Mouse (Mus musculus) lung, embryonic 16.5 days (tissue): ENCODE results near the gene En2. TPM values are rescaled to one million over a fixed set of nuclear protein-coding genes. Genes with fewer than 3 reads are reported as not detected.

ENCODE experiments used
- ATAC-seq: fragments of 200-750 bp; cut with Nextera tagmentation; 2 replicates; pipeline ENCODE4 v1.8.0; 2017; ENCODE audit warnings: low read depth, mild to moderate bottlenecking, moderate library complexity
- H3K27ac ChIP-seq: fragments of 300-500 bp; sonication (generic); 2 replicates; pipeline ENCODE4 v1.5.1; 2014; ENCODE audit warnings: mild to moderate bottlenecking, control low read depth, low read length
- H3K27me3 ChIP-seq: fragments of 300-500 bp; sonication (generic); 2 replicates; pipeline ENCODE4 v1.6.1; 2014; ENCODE audit warnings: low read depth, low read length, mixed read lengths; ENCODE audit not compliant: control insufficient read depth, insufficient read depth
- H3K36me3 ChIP-seq: fragments of 300-500 bp; sonication (generic); 2 replicates; pipeline ENCODE4 v1.6.1; 2014; ENCODE audit warnings: low read length; ENCODE audit not compliant: control insufficient read depth, insufficient read depth
- H3K4me1 ChIP-seq: fragments of 300-500 bp; sonication (generic); replicated peaks from 2 replicates; pipeline ENCODE4 v1.6.1; 2014; ENCODE audit warnings: low read length, mixed read lengths; ENCODE audit not compliant: control insufficient read depth, insufficient read depth
- H3K4me2 ChIP-seq: fragments of 300-500 bp; sonication (generic); 2 replicates; pipeline ENCODE4 v1.6.1; 2014; ENCODE audit warnings: low read depth, low read length, control low read depth
- H3K4me3 ChIP-seq: fragments of 300-500 bp; sonication (generic); 2 replicates; pipeline ENCODE4 v1.5.1; 2014; ENCODE audit warnings: mild to moderate bottlenecking, low read length, control low read depth
- H3K9ac ChIP-seq: fragments of 300-500 bp; sonication (generic); 2 replicates; pipeline ENCODE4 v1.6.1; 2014; ENCODE audit warnings: low read length, control low read depth
- H3K9me3 ChIP-seq: fragments of 300-500 bp; sonication (generic); 2 replicates; pipeline ENCODE4 v1.6.1; 2016; ENCODE audit warnings: low read length; ENCODE audit not compliant: control insufficient read depth
- WGBS: fragments of 180-500 bp; shearing (Covaris S2); extraction: QIAGEN DNeasy Blood & Tissue Kit; methylation state at CpG from one replicate; pipeline ENCODE4 v1.1.7; 2014; 5-methylcytosine and 5-hydroxymethylcytosine counted together
- polyA plus RNA-seq: library from polyadenylated mRNA; unstranded; fragments of >200 nt; fragmentation: Nextera tagmentation; extraction: Ambion mirVana; gene quantifications from 2 replicates; pipeline ENCODE4 v1.2.1, GENCODE M21; 2015

The En2 gene
- polyA plus RNA-seq, 1 experiment from 2014 or later, result not detected

DNA sequence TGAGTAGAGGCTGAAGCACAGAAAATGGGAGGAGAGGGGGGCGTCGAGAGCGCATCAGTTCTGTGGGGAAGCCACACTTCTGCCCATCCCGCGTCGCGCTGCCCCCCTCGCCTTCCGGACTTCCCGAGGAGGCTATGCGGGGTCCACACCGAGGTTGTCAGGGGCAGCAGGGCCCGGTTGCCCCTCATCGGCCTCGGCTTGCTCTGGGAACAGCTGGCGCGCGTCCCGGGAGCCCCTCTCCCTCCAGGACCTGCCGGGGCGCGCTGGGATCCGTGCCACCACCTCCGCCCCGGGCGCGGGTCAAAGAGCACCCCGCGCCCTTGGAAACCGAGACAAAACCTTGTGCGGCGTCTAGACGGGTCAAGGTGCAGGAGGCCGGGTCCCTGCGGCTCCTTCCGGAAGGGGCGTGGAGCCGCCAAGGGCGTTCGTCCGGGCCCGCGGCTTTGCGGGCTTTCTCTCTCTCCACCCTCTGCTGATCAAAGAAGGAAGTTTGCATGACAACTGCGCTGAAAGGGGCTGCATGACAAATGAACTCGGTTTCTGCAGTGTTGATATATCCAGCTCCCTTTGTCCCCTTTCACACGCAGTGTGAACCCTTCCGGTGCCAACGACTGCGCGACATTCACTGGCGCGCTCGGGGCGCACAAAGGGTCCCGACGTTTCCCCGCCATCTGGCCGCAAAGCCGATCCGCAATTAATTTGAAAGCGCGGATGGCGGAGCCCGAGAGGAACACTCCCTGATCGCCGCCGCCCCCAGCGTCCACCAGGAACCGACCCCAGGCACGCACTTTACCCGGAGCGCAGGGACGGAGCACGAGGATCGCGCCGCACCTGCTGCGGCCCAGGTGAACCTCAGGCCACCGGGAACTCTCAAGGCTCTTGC, 44.3 kb downstream of the En2 start:
- Histone ChIP-seq H3K9ac (no peak overlapping the region), H3K4me3 (peak overlapping the region; percentile 33), H3K4me1 (peaks cover 8% of the 10 kb centered on the region), H3K27ac (no peak overlapping the region), H3K27me3 (peaks cover 76% of the 10 kb centered on the region), H3K9me3 (no peaks in the 10 kb centered on the region), H3K36me3 (no peaks in the 10 kb centered on the region), H3K4me2 (peak overlapping the region; percentile 50)
- no peak for ATAC-seq
- under 1% methylated on average over 80 of the region's 80 CpGs for WGBS

DNA sequence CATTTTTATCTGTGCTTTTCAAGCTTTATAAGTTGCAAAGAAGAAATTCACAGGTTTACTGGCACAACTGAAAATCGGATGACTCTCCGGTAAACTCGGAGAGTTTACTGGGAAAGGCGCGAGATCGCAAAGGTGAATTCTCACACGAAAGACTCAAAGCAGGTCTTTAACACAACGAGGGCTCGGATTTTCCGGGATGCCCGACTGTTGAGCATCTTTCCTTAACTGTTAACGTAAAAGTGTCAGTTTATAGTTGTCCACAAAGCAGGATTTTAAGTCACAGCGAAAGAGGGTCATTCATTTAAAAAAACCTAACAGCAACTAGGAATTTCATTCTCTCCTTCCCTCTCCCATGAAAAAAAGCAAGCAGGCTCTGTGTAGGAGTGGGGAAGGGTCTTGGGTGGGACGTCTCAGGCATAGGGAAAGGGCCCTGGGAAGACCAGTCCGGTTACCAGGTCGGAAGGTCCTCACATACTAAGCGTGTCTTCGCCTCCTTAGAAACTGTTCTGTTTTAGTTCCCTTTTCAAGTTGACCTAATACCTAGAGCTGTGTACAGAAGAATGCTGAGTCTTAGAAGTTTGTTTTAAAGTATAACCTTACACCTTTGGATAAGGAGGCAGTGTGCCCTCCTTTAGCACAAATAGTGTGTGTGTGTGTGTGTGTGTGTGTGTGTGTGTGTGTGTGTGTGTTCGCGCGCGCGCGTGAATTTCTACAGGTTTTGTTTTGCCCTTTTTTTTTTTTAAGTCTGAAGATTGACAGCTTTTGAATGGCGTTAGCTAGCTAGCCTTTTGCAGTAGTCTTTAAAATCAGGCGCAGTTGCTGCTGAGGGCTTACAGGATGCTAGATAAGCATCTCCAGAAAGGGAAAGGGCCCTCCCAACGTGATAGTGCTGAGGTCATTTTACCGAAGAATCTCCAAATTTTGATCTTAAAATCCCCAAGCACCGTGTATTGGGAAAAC, 45.4 kb downstream of the En2 start:
- H3K4me2 ChIP-seq, result no peak overlapping the region

DNA sequence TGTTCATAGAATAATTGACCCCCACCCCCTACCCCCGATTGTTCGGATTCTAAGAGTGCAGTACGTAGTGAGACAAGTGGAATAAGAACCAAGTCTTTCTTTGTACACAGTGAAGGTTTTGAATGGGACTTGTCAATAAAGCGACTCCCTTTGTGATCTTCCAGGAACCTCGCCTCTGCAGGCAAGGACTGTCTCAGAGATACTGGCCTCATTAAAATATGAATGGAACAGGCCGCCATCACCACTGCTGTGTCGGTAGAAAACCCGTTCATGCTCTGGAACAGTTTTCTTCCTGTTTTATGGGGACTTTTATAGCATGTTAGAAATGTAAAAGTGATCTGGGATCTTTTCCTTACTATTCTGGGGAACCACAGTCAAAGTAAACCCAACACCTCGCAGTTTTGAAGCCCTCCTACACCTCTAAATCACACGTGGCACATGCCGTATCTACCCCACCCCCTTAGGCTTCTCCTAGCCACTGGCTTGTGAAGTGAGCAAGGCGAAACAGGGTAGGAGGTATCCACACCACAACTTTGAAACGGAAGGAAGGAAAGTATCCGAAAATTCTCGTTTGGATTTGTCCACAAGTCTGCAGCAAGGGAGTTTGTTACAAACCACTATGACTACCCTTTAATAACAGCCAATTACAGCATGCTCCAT, 46.3 kb downstream of the En2 start:
- Histone ChIP-seq H3K4me2 (no peak overlapping the region), H3K27me3 (peaks cover 68% of the 10 kb centered on the region), H3K9me3 (no peaks in the 10 kb centered on the region), H3K36me3 (no peaks in the 10 kb centered on the region), H3K9ac (no peak overlapping the region), H3K27ac (no peak overlapping the region), H3K4me3 (no peak overlapping the region), H3K4me1 (peaks cover 8% of the 10 kb centered on the region)
- WGBS, result 3% methylated on average over 15 of the region's 15 CpGs
- no peak for ATAC-seq

More for the DNA sequence above, 45.4 kb downstream of the En2 start:
- no peak overlapping the region for H3K9ac ChIP-seq
- no peak overlapping the region for H3K4me3 ChIP-seq
- H3K4me1 ChIP-seq, result peaks cover 8% of the 10 kb centered on the region
- H3K36me3 ChIP-seq, result no peaks in the 10 kb centered on the region
- ATAC-seq, result no peak
- H3K27ac ChIP-seq, result no peak overlapping the region
- no peaks in the 10 kb centered on the region for H3K9me3 ChIP-seq
- peaks cover 71% of the 10 kb centered on the region for H3K27me3 ChIP-seq
- WGBS, result 1% methylated on average over 29 of the region's 29 CpGs

DNA sequence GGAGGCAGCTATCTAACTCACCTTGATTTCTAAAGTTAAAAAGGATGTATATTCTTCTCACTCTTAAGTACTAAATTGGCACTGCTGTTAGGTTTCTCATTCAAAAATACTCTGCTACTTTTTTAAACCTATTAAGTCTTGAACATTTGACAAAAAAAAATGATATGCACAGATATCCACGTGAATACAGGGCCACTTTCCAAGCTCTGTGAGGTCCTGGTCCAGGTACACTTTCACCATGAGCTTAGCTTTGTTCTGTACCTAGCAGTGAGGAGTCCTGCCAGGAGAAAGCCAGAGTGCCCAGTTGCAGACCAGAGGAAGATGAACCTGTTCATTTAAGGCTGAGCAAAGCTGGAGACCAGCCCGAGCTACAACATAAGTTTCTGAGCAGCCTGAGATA, 47.9 kb downstream of the En2 start:
- Histone ChIP-seq H3K36me3 (no peaks in the 10 kb centered on the region), H3K27me3 (peaks cover 55% of the 10 kb centered on the region), H3K4me3 (no peak overlapping the region), H3K4me1 (peaks cover 8% of the 10 kb centered on the region), H3K4me2 (no peak overlapping the region), H3K9ac (no peak overlapping the region), H3K27ac (no peak overlapping the region), H3K9me3 (no peaks in the 10 kb centered on the region)
- no peak for ATAC-seq
- 47% methylated on average over 2 of the region's 2 CpGs for WGBS

DNA sequence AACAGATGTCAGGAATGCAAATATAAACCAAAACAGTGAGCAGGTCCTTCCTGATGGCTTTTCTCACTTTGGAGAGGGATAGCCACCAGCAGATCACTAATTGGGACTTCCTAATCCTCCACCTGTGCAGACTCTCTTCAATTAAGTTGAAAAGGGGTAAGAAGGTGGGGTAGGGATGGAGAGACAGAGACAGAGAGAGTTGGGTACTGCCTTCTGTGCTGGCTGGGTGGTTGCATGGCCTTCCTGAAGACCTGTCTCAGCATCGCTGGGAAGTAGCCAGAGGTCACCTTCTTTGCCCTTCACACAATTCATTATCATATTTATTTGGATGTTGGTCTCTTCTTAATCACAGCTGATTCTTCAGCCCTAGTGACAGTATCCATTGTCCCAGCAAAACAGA, 54.1 kb downstream of the En2 start:
- Histone ChIP-seq H3K4me1 (no peaks in the 10 kb centered on the region), H3K27me3 (peaks cover under 1% of the 10 kb centered on the region; the same call in 1 of the 2 replicates), H3K4me3 (no peak overlapping the region), H3K4me2 (no peak overlapping the region), H3K36me3 (no peaks in the 10 kb centered on the region), H3K9ac (no peak overlapping the region), H3K9me3 (no peaks in the 10 kb centered on the region), H3K27ac (no peak overlapping the region)
- no peak for ATAC-seq
- 70% methylated on average over 1 of the region's 1 CpGs for WGBS

Other genes starting within 250 kb of the En2 start
- 51.6 and 57.3 TPM in 2 replicates for gene Insig1, start 94.3 kb upstream of the En2 start, polyA plus RNA-seq
- gene Cnpy1, start 80.1 kb downstream of the En2 start, polyA plus RNA-seq, result 0.13 and 0.52 TPM in 2 replicates
- gene Rbm33, start 151.4 kb downstream of the En2 start, polyA plus RNA-seq, result 11.1 and 12.1 TPM in 2 replicates